In the genomic region with DNA sequence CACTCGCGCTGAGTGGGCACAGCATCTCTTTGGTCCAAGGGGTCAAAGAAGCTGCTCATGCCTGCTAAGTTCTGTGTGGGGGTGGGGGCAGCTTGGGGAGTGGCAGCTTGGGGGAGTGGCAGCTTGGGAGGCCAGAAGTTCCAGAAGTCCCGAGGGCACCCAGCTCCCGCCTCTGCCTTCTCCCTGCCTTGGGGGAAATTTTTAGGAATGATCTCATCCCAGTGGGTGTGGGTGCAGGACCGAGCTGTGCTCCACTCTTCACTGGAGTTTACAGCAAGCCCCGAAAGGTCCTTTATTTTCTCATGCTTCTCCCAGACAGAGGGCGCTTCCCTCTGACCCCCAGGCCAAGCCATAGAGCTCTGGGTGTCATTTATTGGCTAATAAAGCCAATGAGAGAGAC, we compare ENCODE assay signal across 18 mouse cellular contexts.
A peak's percentile ranks its signal among the peaks of the same experiment; 100 is the strongest.
DNase-seq lines count a peak whose midpoint lies in the region; ATAC-seq lines count a peak whose summit lies in the region.
"Had no signal": no experiment of that assay in that cellular context is flagged by ENCODE, and none has a peak within 500 bp of the region (broad histone marks: within the 10 kb centered on the region; RNA-seq: fewer than 3 reads in every experiment).

No protein-coding gene starts in this region.

- H3K27me3 ChIP-seq in heart, embryonic 10.5 days (ENCODE audit: insufficient read depth, poor library complexity, severe bottlenecking), result 0 out of 2 replicates have a peak, but pooled peaks cover 8% of the 10 kb centered on the region
- no peaks in the 10 kb centered on the region for H3K27me3 ChIP-seq in heart, embryonic 11.5 days (ENCODE audit: control insufficient read depth, insufficient read depth, low read length)
- H3K27me3 ChIP-seq: embryonic facial prominence, embryonic 12.5 days; forebrain, embryonic 13.5 days; forebrain, embryonic 15.5 days had no signal

- no peak overlapping the region for H3K4me3 ChIP-seq in heart, embryonic 10.5 days
- no peak overlapping the region for H3K4me3 ChIP-seq in heart, embryonic 11.5 days (ENCODE audit: low read depth, low read length)
- H3K4me3 ChIP-seq: embryonic facial prominence, embryonic 10.5 days; embryonic facial prominence, embryonic 12.5 days; forebrain, embryonic 13.5 days; forebrain, embryonic 15.5 days had no signal

- DNase-seq in frontal cortex, postnatal 10 days (ENCODE audit: low spot score in 2 of 2), result no peak
- DNase-seq in heart, embryonic 10.5 days (ENCODE audit: low spot score), result no peak
- peak; percentile 19 for DNase-seq in lung, postnatal 10 days
- DNase-seq in lung, postnatal 36 days, result no peak
- peak; percentile 56 for DNase-seq in brain, adult 2 months (ENCODE audit: low read depth, low spot score)
- no peak for DNase-seq in ovary, postnatal 36 days (ENCODE audit: low spot score)
- DNase-seq: adrenal gland, postnatal 10 days; cerebellum, adult 11-12 months; cerebellum, adult 2 months; cerebellum, adult 9-10 months; cerebellum, postnatal 10 days; cerebellum, postnatal 25 days had no signal

- 75% methylated on average over 7 of the region's 7 CpGs for WGBS in heart, embryonic 10.5 days
- WGBS in heart, embryonic 11.5 days (ENCODE audit: insufficient replicate concordance), result 55% methylated on average over 7 of the region's 7 CpGs

- H3K9me3 ChIP-seq in heart, embryonic 10.5 days, result no peaks in the 10 kb centered on the region
- no peaks in the 10 kb centered on the region for H3K9me3 ChIP-seq in heart, embryonic 11.5 days (replicated peaks; ENCODE audit: control insufficient read depth, low read length)
- H3K9me3 ChIP-seq: embryonic facial prominence, embryonic 10.5 days; embryonic facial prominence, embryonic 12.5 days; forebrain, embryonic 13.5 days; forebrain, embryonic 15.5 days had no signal

- peaks cover 80% of the 10 kb centered on the region for H3K4me1 ChIP-seq in heart, embryonic 10.5 days
- peaks cover 28% of the 10 kb centered on the region for H3K4me1 ChIP-seq in heart, embryonic 11.5 days (ENCODE audit: control insufficient read depth, insufficient read depth, low read length)
- H3K4me1 ChIP-seq: forebrain, embryonic 13.5 days; forebrain, embryonic 15.5 days had no signal

- no peak overlapping the region for H3K4me2 ChIP-seq in heart, embryonic 11.5 days
- H3K4me2 ChIP-seq: embryonic facial prominence, embryonic 12.5 days; forebrain, embryonic 13.5 days; forebrain, embryonic 15.5 days had no signal

- ATAC-seq in frontal cortex, adult (ENCODE audit: low TSS enrichment), result peak; percentile 72; the same call in 1 of the 2 replicates
- no peak for ATAC-seq in heart, embryonic 11.5 days (replicated peaks; ENCODE audit: insufficient number of reproducible peaks, low FRiP score, low TSS enrichment)
- ATAC-seq: forebrain, embryonic 13.5 days; forebrain, embryonic 15.5 days had no signal

- H3K9ac ChIP-seq in heart, embryonic 11.5 days (ENCODE audit: low read depth, low read length), result no peak overlapping the region
- H3K9ac ChIP-seq: embryonic facial prominence, embryonic 12.5 days; forebrain, embryonic 13.5 days; forebrain, embryonic 15.5 days had no signal

- H3K27ac ChIP-seq in heart, embryonic 10.5 days, result peak overlapping the region; percentile 42; the same call in 1 of the 2 replicates
- no peak overlapping the region for H3K27ac ChIP-seq in heart, embryonic 11.5 days (ENCODE audit: low read depth, low read length)
- H3K27ac ChIP-seq: embryonic facial prominence, embryonic 10.5 days; embryonic facial prominence, embryonic 12.5 days; forebrain, embryonic 13.5 days; forebrain, embryonic 15.5 days had no signal

- H3K36me3 ChIP-seq in heart, embryonic 10.5 days, result no peaks in the 10 kb centered on the region
- H3K36me3 ChIP-seq in heart, embryonic 11.5 days (ENCODE audit: control insufficient read depth, insufficient read depth, low read length), result no peaks in the 10 kb centered on the region
- H3K36me3 ChIP-seq: embryonic facial prominence, embryonic 10.5 days; embryonic facial prominence, embryonic 12.5 days; forebrain, embryonic 15.5 days had no signal

Comparison
In these comparisons a context has a peak if more than half of its experiments do, and no peak if none do; other contexts are left out.
1. DNase-seq: peak in lung, postnatal 10 days (single experiment) and brain, adult 2 months (single experiment); none in frontal cortex, postnatal 10 days (0 of 2), heart, embryonic 10.5 days (single experiment), lung, postnatal 36 days (single experiment) and ovary, postnatal 36 days (single experiment).